17 mouse cellular contexts compared by ENCODE assay signal in the genomic region with DNA sequence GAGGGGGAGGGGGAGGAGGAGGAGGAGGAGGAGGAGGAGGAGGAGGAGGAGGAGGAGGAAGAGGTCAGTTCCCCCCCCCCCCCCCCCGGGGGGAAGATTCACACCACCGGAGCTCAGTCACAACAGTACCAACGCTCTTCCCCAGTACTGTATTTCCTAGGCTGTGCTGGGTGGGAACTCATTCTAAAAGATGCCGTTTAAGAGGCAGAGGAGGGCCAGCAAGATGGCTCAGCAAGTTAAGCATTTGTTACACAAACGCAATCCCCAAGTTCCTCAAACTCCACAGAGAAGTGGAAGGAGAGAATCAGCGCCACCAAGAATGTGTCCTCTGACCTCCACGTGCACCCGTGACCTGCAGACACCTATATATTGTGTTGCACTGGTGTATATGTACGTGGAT. TPM values are rescaled to one million over a fixed set of nuclear protein-coding genes. Genes with fewer than 3 reads are reported as not detected.
"Had no signal": no experiment of that assay in that cellular context is flagged by ENCODE, and none has a peak within 500 bp of the region (broad histone marks: within the 10 kb centered on the region; RNA-seq: fewer than 3 reads in every experiment).

No protein-coding gene starts in this region.

- H3K9ac ChIP-seq: lung, embryonic 14.5 days; midbrain, embryonic 12.5 days; neural tube, embryonic 12.5 days; stomach, embryonic 15.5 days had no signal

- DNase-seq: lung, adult 18-20 months; lung, embryonic 14.5 days; lung, postnatal 10 days; lung, postnatal 4 days; midbrain, embryonic 14.5 days; right cerebral cortex, postnatal 14 days; thymus, adult 18-20 months; thymus, postnatal 14 days; thymus, postnatal 36 days had no signal

- H3K36me3 ChIP-seq: midbrain, embryonic 10.5 days; midbrain, embryonic 12.5 days; neural tube, embryonic 12.5 days; stomach, embryonic 15.5 days had no signal

- H3K4me3 ChIP-seq: midbrain, embryonic 10.5 days; midbrain, embryonic 12.5 days; neural tube, embryonic 12.5 days; stomach, embryonic 15.5 days had no signal

- H3K4me2 ChIP-seq: lung, embryonic 14.5 days; midbrain, embryonic 12.5 days; neural tube, embryonic 12.5 days; stomach, embryonic 15.5 days had no signal

- H3K27me3 ChIP-seq: midbrain, embryonic 12.5 days; neural tube, embryonic 12.5 days; stomach, embryonic 15.5 days had no signal

- H3K4me1 ChIP-seq: midbrain, embryonic 10.5 days; midbrain, embryonic 12.5 days; neural tube, embryonic 12.5 days had no signal

- ATAC-seq: midbrain, embryonic 16.5 days had no signal

- H3K27ac ChIP-seq: midbrain, embryonic 10.5 days; midbrain, embryonic 12.5 days; neural tube, embryonic 12.5 days; stomach, embryonic 15.5 days had no signal

- H3K9me3 ChIP-seq: midbrain, embryonic 12.5 days; neural tube, embryonic 12.5 days; stomach, embryonic 15.5 days had no signal

RNA-seq across cellular contexts. Expression of a gene that starts 8.1 kb away (rescaled TPM):
- polyA plus RNA-seq: midbrain, embryonic 14.5 days; midbrain, embryonic 16.5 days had no signal

RNA-seq across cellular contexts. Expression of a gene that starts 57.6 kb away (rescaled TPM):
- total RNA-seq: megakaryocyte-erythroid progenitor cell, adult 5-6 weeks; neutrophil, adult 5-6 weeks had no signal
- polyA plus RNA-seq: midbrain, embryonic 14.5 days; midbrain, embryonic 16.5 days; neural tube, embryonic 14.5 days; stomach, embryonic 15.5 days had no signal
